Mouse (Mus musculus) gastrocnemius, postnatal 36 days (tissue): ENCODE data around the gene Pcx. TPM values are rescaled to one million over a fixed set of nuclear protein-coding genes. Genes with fewer than 3 reads are reported as not detected.

Experiments
- DNase-seq, 2 experiments: peaks; one replicate each; pipeline ENCODE4 v3.0.0; 2022
- intact Hi-C: fragments of 180-260 bp; cut with DNase I; formaldehyde crosslinking; loops from one replicate; pipeline ENCODE4 v1.15.1; 2025
- long read RNA-seq, 2 experiments: library from polyadenylated mRNA; stranded (forward); transcript quantifications; one replicate each; pipeline ENCODE4 v2.0.0; 2021
- total RNA-seq, 2 experiments: library from RNA; stranded (reverse); gene quantifications; 2 replicates each; pipeline ENCODE4 v1.2.3; 2021

The Pcx gene
- total RNA-seq: 10 to 100 TPM; 62.5 to 63.4 TPM
- long read RNA-seq, experiment 1, full-length matches to known transcripts: 7 of 182 reads
- long read RNA-seq, experiment 1, partial matches to known transcripts: 8 of 182 reads
- long read RNA-seq, experiment 1, other reads (novel, unspliced or antisense): 167 of 182 reads
- long read RNA-seq, experiment 2, full-length matches to known transcripts: 5 of 230 reads
- long read RNA-seq, experiment 2, partial matches to known transcripts: 223 of 230 reads
- long read RNA-seq, experiment 2, other reads (novel, unspliced or antisense): 2 of 230 reads

DNA sequence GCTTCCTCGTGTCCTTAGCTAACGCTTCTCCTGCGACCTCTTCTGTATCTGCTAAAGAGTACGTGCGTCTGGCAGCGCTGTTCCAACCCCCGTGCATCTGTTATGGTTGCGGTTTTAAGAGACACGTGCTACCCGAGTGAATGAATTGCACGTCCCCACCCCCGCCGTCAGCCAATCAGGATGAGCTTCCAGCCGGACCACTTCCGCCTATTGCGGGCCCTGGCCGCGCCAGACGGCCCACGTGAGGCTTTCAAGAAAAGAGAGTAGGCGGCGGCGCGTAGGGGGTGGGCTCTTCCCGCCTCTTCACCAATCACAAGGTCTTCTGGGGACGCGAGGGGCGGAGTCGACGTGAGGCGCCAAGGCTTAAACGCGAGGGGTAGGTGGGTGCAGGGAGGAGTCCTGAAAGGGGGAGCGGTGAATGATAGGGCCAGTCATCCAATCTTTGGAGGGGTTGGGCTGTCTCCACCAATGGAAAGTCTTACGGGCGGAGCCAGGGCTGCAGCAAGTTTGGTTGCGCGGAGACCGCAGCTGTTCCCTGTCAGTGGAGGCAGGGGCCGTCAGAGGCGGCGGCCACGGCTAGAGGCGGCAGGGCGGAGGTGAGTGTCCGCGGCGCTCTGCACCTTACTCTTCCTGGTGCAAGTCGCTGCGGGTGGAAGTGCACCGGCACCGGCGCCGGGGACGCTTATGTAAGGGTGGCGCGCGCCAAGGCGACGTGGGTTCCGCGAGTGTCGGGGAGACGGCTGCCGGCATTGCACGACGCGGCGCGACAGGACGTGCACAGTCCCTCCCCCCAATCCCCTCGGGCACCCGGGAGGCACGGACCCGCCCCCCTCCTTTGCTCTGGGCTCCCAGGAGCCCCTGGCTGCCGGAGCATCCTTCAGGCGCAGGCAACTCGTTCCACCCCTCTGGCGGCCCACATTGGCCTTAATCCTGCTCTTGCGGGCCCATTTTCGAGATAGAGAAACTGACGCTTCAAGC is at the start of gene Pcx:
TSS of gene Pcx (plus strand) at position 487 of the 978 bp plus-strand sequence.
- intact Hi-C loops: no loop called here
- peak; percentile 98 to 99 for DNase-seq

DNA sequence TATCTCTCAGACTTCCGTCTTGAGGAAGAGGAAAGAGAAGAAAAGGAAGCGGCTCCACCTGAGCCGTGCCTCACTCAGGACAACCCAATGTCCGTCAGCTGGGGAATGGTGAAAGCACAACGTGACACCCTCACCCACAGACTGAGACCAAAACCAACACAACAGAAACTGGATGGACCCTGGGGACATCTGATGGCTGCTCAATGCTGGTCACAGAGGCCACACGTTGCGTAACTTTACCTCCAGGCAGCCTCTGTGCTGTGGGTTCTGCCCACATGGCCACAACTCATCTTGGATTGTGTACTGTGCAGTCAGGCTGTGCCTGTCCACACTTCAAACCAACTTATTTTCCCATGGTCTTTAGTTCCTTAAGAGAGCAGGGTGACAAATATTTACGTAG is 48.3 kb upstream of the Pcx start:
- no peak for DNase-seq
- intact Hi-C loops: no loop called here

DNA sequence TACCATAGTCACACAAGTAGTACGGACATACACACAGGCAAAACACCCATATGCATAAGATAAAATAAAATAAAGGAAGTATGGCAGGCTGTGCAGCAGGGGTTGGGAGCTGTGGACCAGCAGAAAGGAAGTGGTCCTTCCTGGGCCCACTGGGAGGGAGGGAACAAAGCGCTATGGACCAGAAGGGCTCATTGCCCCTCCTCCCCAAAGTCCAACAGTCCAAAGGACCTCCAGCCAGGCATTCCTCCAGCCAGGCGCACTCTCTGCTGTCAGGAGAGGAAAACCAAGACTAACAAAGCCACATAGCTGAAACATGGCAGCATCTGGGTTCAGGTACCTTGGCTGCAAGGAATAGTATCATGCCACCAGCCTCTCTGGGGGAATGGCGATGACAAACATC is 45.6 kb upstream of the Pcx start:
- intact Hi-C loops: no loop called here

DNA sequence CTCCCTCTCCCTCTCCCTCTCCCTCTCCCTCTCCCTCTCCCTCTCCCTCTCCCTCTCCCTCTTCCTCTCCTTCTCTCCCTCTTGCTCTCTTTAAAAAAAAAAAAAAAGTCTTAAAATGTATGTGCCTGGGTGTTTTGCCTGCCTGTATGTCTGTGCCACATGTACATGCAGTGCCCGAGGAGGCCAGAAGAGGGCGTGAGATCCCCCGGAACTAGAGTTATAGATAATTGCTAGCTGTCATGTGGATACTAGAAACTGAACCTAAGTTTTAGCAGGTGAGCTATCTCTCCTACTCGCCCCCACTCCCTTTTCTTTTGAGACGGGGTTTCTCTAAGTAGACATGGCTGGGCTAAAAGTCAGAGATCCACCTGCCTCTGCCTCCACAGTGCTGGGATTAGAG is 41.9 kb upstream of the Pcx start:
- no peak for DNase-seq
- intact Hi-C loops: no loop called here

More for the DNA sequence above, 45.6 kb upstream of the Pcx start:
- no peak for DNase-seq

DNA sequence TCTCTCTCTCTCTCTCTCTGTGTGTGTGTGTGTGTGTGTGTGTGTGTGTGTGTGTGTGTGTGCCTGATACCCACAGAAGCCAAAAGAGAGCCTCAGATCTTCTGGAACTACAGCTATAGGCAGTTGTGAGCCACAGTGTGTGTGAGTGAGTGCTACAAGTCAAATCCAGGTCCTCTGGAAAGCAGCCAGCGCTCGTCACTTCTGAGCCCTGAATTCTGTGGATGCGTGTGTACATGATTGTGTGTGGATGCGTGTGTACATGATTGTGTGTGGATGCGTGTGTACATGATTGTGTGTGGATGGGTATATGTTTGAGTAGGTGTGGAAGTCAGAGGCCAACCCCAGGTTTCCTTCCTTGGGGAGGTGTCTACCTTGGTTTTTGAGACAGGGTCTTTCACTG is 36.7 kb upstream of the Pcx start:
- DNase-seq: no peak
- intact Hi-C loops: no loop called here

DNA sequence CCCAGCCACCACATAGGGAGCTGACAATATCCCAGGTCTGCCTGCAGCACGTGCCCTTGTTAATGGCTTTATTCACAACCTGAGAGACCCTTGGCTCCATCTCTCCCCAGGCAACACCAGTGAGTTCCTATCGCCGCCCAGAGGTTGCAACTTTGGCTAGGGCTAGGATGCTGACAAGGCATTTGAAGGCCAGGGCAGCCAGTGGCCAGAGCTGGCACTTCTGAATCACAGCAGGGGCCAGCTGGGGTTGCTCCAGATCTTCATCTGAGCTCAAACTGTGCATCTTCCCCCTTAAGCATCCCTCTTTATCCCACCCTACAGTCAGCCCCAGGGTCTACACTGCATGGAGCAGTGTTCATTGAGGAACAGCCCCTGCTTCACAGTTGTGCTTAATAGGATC is 35.5 kb upstream of the Pcx start:
- intact Hi-C loops: no loop called here
- DNase-seq: no peak

DNA sequence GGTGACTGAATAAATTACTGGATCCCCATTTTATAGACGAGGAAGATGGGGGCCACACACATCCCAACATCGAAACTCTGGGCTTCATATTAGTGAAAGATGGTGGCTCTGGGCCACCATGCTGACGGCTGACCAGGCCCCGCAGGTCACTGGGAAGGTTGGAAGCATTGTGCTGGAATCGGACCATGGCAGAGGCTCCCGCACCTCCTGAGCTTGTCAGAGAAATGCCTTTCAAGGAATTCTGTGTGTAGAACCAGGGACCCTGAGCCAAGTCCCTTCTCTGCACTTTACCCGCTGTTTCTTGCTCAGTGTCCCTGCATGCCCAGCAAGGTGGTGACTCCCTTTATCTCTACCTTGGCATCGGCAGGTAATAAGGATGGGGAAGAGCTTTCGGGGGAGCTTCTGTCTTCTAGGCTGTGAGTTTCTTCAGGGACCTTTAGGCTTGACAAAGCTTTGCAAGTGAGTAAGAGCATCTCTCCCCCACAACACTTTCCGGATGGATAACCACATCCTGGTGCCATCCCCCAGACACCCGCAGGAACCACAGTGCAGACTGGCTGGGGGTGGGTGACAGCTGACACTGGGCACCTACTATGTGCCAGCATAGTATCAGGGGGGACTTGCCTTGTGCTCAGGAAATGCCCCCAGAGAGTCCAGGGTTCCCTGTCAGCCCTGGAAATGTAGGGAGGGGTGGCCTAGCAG is 34.9 kb upstream of the Pcx start:
- intact Hi-C loops: no loop called here
- no peak for DNase-seq

DNA sequence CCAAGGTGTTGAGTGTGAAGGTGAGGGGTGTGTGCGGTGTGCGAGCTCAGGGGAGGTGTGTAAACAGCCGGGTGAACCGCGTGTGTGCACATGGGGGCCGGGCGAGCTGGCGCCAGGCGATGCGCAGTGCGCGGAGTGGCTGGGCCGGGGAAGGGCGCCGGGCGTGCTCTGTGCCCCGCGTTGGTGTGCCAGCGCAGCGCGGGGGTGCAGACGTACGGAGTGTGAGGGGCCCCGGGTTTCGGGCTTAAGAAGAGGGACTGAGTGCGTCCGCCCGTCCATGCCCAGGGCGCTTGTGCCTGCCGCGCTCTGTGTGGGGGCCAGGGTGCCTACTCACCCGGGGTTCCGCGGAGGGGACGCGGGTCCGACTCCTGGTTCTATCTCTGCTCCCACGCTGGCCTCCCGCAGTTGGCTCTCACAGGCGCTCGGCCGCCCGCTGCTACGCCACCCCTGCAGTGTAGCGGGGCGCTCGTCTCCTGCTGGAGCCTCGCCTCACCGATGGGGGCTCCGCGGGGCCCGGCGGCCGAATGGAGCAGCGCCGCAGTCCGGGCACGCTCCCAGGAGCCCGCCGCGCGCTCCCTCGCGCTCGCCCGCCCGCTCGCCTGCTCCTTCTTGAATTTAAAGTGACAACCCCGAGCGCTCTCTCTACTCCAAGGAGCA is 33.5 kb upstream of the Pcx start:
- peak in 1 of 2 experiments; percentile 25 for DNase-seq
- intact Hi-C loops: no loop called here

DNA sequence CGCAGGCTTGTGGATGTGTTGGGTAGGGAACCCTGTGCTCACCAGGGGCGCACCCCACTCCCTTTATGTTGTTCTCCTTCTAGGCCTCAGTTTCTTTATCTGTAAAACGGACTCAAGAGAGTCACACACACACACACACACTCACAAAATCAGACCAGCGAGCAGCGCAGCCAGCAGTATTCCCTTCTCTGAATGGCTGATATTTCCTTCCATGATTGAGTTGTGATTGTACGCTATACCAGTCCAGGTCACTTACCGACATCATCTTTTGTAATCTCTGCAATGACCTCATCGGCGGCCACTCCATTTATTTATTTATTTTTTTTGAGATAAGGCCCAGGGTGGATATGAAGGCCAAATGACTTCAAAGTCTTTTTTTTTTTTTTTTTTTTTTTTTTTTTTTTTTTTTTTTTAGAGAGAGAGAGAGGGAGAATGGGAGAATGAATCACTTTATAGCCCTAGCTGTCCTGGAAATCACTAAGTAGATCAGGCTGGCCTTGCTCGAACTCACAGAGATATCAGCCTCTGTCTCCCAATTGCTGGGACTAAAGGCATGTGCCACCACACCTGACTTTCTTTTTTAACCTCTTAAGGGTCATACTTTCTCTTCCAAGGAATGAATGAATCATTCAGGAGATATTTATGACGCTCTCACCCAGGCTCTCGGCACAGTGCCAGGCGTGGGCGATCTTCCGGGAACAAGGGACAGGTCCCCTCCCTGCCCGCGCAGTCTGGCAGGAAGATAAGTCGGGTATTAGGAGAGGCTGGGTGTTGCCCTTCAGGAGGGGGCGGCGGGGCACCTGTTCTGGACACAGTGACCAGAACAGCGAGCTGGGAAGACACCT is 32.7 kb upstream of the Pcx start, which contains the start of gene Syt12:
TSS of gene Syt12 (minus strand) at position 103 of the 845 bp plus-strand sequence.
- intact Hi-C loops: no loop called here
- DNase-seq: no peak

DNA sequence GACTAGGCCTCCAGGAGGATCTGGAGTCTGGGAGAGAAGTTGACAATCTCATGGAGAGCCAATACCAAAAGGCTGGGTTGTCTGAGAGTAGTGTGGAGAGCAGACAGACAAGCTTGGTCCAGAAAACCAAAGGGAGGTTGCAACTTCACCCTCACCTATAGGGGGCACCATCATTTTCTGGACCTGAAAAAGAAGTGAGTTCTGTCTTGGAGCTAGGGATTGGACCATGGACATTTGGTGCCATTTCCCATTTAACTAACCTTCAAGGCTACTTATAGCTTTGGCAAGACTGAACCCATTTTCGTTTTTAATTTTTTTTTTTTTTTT is 32.1 kb upstream of the Pcx start:
- no peak for DNase-seq
- intact Hi-C loops: no loop called here

DNA sequence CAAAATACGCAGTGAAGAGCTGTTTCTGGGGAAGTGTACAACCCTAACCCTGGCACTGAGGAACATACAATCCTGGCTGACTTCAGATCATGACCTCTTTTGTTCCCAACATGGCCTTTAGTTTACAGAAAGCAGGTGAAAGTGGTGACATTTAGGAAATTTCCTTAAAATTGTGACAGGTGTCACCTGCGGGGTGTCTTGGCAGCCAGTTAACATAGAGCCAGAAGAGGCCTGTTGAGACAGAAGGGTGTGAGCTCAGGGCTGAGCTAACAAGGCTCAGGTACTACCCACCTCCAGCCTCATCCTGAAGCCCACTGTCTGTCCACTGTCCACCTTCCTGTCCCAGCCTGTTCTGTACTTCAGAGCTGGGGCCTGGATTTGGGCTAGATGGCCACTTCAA is 30.2 kb upstream of the Pcx start:
- intact Hi-C loops: no loop called here
- DNase-seq: no peak

DNA sequence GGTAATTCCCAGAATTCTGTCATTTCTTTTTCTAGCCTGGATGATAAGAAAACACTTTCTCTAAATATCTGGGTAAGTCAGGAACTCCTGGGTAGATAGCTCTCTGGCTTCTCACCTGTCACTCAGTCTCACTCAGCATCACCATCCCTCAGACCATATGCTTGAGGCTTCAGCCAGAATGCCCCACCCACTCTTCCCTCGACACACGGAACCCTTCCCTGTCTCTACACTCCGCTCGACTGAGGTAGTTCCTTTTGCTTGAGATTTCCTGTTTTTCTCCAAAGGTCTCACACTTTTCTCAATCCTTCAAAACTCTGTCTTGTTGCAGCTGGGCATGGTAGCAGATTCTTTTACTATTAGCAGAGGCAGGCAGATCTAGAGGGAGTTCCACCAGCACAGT is 28.9 kb upstream of the Pcx start:
- no peak for DNase-seq
- intact Hi-C loops: no loop called here

DNA sequence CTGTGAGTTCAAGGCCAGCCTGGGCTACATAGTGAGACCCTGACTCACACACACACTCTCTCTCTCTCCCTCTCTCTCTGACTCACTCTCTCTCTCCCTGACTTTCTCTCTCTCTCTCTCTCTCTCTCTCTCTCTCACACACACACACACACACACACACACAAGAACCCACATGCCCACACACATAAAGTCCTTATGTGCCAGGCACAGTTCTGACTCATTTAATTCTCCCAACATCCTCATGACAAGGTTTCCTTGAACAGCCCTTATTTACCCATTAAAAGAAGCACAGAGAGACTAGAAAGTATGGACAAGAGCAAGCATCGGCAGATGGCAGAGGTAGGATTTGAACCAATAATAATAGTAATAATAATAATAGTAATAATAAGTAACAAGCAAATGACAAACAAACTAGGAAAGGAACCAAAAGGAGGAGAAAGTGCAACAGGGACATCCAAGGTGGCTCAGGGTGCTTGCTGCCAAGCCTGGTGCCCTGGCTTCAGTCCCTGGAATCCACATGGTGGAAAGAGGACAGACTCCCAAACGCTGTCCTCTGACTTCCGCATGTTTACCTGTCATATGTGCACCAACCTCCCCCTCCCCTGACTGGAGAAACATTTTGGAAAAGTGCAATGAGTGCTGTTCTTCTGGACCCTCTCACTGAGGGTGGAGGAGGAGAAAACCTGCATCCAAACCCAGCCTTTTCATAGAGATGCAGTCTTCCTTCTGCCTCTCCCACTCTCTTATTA is 28.0 kb upstream of the Pcx start:
- no peak for DNase-seq
- intact Hi-C loops: no loop called here

DNA sequence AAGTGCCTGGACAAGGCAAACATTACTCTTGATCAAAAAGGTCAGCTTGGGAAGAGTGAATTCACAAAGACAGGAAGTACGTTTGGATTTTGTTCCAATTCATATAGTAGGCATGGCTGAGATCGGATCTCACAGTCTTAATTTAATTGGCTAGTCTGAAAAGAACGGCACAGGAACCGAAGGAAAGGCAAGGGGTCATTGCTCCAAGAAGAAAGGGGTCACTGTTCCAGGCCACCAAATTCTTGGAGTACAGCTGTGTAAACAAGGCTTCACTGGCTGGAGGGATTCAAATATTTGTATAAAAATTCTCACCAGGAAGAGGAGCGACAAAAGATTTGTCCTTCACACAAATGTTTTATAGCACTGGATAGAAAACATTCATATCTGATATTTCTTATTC is 25.3 kb upstream of the Pcx start:
- intact Hi-C loops: no loop called here
- no peak for DNase-seq

DNA sequence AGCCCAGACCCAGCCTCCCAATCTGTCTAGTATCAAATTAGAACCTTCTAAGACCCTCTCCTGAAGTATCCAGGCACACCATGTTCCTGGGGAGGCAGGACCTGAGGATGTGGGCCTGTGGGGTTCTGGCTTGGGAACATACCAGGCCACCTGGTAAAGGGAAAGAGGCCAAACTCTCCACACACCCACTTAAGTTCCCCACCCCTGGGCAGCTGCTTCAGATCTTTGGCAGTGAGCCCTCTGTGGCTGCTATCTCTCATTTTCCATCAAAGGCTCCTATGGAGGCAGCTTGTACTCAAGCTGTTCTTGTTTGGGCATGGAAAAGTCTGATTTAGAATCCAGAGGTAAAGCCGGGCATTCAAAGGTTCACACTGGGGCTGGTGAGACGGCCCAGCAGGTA is 22.4 kb upstream of the Pcx start:
- intact Hi-C loops: no loop called here
- DNase-seq: no peak

DNA sequence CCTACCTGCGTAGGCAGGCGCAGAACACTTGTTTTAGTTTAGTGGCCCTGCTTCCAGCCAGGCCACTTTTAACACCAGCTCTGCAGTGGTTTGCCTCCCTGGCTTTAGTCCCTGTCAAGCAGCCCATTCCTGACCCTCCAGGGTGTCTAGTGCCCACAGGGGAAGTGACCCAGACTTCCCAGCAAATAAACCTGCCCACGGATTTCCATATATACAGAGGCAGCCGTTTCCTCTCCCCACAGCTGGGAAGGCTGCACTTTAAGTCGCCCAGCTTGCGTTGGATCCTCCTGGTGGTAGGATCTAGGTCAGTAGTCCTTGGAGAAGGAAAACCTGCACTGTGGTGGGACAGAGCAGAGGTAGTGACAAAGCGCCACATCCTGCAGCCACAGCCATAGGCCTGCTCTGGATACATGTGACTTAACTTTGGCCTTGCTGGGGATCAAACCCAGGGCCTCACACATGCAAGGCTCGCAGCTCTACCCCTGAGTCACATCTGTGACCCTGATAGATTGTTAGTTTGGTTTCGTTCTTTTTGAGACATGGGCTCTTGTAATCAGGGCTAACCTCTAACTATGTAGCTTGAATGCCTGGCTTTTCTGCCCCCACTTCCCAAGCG is 19.1 kb upstream of the Pcx start:
- intact Hi-C loops: loop anchor here (10.0 kb wide), 1 partner anchor 354 kb away; no protein-coding TSS in a partner anchor
- no peak for DNase-seq

DNA sequence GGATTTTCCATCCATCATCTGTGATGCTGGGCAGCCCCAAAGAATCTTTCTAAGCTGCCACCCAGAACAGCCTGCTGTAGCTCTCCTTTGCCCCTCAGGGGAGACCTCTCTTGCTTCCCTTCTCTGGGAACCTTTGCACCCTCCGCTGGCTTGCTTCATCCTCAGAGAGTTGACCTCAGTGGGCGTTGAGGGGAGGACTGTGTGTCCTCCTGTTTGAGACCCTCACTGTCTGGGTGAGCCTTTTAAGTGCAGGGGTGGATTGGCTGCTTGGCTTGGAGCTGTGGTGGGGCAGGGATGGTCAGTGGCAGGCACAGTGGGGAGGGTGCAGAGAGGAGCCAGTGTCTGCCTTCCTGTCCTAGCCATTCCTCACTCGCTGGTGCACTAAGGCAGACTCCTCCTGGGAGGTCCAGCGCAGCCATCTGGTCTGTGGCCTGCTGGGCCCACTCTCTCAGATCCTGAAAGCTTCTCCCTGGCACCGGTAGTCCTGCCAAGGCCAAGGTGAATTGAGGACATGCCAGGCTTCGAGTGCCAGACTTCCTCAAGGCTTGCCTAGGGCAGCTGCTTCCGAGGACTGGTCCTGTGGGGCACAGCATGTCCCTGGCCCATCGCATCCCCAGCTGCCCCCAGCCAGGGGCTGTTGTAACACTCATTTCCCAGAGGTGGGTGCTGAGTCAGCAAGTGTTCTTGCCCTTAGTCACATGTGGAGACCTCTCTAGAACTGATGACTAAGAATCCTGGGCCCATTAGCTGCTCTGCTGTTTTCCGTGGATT is 17.6 kb upstream of the Pcx start:
- intact Hi-C loops: loop anchor here (10.0 kb wide), 1 partner anchor 352 kb away; no protein-coding TSS in a partner anchor
- peak; percentile 60 to 79 for DNase-seq

DNA sequence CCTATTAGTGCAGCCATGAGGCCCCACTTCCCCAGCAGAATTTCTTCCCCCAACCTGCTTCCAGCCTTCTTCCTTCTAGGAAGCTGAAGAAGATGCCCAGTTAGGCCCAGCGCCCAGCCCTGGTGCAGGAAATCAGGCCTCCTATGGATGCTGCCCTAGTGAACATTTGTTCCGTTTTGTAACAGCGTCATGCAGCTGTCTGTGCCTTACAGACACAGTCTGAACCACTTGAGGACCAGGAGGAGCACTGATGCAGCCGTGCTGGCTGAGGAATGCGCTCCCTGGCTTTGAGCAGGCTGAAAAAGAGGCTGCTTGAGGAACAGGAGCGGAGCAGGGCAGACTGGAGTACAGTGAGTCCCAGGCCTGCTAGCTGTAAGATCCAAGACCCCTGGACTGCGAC is 15.6 kb upstream of the Pcx start:
- DNase-seq: no peak
- intact Hi-C loops: loop anchor here (10.0 kb wide), 1 partner anchor 350 kb away; no protein-coding TSS in a partner anchor
